Mouse (Mus musculus) cerebellum, adult 18-20 months (tissue): ENCODE data around the gene Osgin1.
A peak's percentile ranks its signal among the peaks of the same experiment; 100 is the strongest.

Experiments used
- DNase-seq, 2 experiments: peaks; one replicate each; pipeline ENCODE4 v3.0.0; 2021

The Osgin1 gene

GRCm38 (mm10) chr8:119446211-119446989 is 12.5 kb downstream of the Osgin1 start, which contains the start of gene Necab2:
Necab2 (plus strand) TSS chr8:119446719.
- peak; percentile 63 to 81 for DNase-seq

GRCm38 (mm10) chr8:119446990-119447780 is 13.3 kb downstream of the Osgin1 start:
- DNase-seq = no peak

- DNase-seq = no peak
Measured at GRCm38 (mm10) chr8:119447781-119448170, 13.9 kb downstream of the Osgin1 start.

- no peak for DNase-seq
Measured at GRCm38 (mm10) chr8:119449627-119450026, 15.7 kb downstream of the Osgin1 start.

- DNase-seq = no peak
Measured at GRCm38 (mm10) chr8:119451131-119451530, 17.2 kb downstream of the Osgin1 start.

GRCm38 (mm10) chr8:119452919-119453318 is 19.0 kb downstream of the Osgin1 start:
- DNase-seq = no peak

GRCm38 (mm10) chr8:119456045-119456444 is 22.1 kb downstream of the Osgin1 start:
- DNase-seq = no peak

GRCm38 (mm10) chr8:119459724-119460123 is 25.8 kb downstream of the Osgin1 start:
- no peak for DNase-seq

- no peak for DNase-seq
Measured at GRCm38 (mm10) chr8:119461356-119461755, 27.4 kb downstream of the Osgin1 start.

- no peak for DNase-seq
Measured at GRCm38 (mm10) chr8:119463709-119464108, 29.8 kb downstream of the Osgin1 start.

- no peak for DNase-seq
Measured at GRCm38 (mm10) chr8:119466105-119466504, 32.2 kb downstream of the Osgin1 start.

GRCm38 (mm10) chr8:119466794-119467193 is 32.9 kb downstream of the Osgin1 start:
- DNase-seq = no peak

- DNase-seq = no peak
Measured at GRCm38 (mm10) chr8:119468091-119468490, 34.2 kb downstream of the Osgin1 start.

- no peak for DNase-seq
Measured at GRCm38 (mm10) chr8:119478684-119479083, 44.8 kb downstream of the Osgin1 start.

- DNase-seq = no peak
Measured at GRCm38 (mm10) chr8:119484145-119484896, 50.4 kb downstream of the Osgin1 start.

- no peak for DNase-seq
Measured at GRCm38 (mm10) chr8:119487093-119487492, 53.2 kb downstream of the Osgin1 start.
